Mouse (Mus musculus) urinary bladder, postnatal 4 days (tissue): ENCODE results near the gene Gm10638.
A peak's percentile ranks its signal among the peaks of the same experiment; 100 is the strongest.

ENCODE experiments used
- DNase-seq, 2 experiments: peaks; one replicate each; pipeline ENCODE4 v3.0.0; 2021 to 2022; ENCODE audit warnings: low spot score in 2 of 2

Gm10638 gene

GRCm38 (mm10) chr8:86745221-86745934 lies at the start of gene Gm10638, which contains the start of gene Siah1a:
TSS of gene Gm10638 (plus strand) at chr8:86745699.
TSS of gene Siah1a (minus strand) at chr8:86745934.
- peak; percentile 56 to 63 for DNase-seq

GRCm38 (mm10) chr8:86695703-86696102 lies 49.8 kb upstream of the Gm10638 start:
- no peak for DNase-seq

- DNase-seq: no peak
Measured at GRCm38 (mm10) chr8:86698811-86699421, 46.6 kb upstream of the Gm10638 start.

- DNase-seq: no peak
Measured at GRCm38 (mm10) chr8:86699471-86699870, 46.0 kb upstream of the Gm10638 start.

GRCm38 (mm10) chr8:86702453-86702852 lies 43.0 kb upstream of the Gm10638 start:
- no peak for DNase-seq

GRCm38 (mm10) chr8:86705317-86705716 lies 40.2 kb upstream of the Gm10638 start:
- DNase-seq: no peak

- no peak for DNase-seq
Measured at GRCm38 (mm10) chr8:86706756-86707155, 38.7 kb upstream of the Gm10638 start.

GRCm38 (mm10) chr8:86707873-86708272 lies 37.6 kb upstream of the Gm10638 start:
- no peak for DNase-seq

GRCm38 (mm10) chr8:86712594-86712993 lies 32.9 kb upstream of the Gm10638 start:
- DNase-seq: no peak

GRCm38 (mm10) chr8:86713407-86714188 lies 31.9 kb upstream of the Gm10638 start:
- no peak for DNase-seq

- DNase-seq: no peak
Measured at GRCm38 (mm10) chr8:86718332-86718994, 27.0 kb upstream of the Gm10638 start.

GRCm38 (mm10) chr8:86719368-86719767 lies 26.1 kb upstream of the Gm10638 start:
- no peak for DNase-seq

- DNase-seq: no peak
Measured at GRCm38 (mm10) chr8:86720756-86721459, 24.6 kb upstream of the Gm10638 start.

- DNase-seq: no peak
Measured at GRCm38 (mm10) chr8:86721490-86721889, 24.0 kb upstream of the Gm10638 start.

- DNase-seq: no peak
Measured at GRCm38 (mm10) chr8:86726959-86727358, 18.5 kb upstream of the Gm10638 start.

GRCm38 (mm10) chr8:86728224-86728950 lies 17.1 kb upstream of the Gm10638 start:
- DNase-seq: no peak

GRCm38 (mm10) chr8:86730303-86730702 lies 15.2 kb upstream of the Gm10638 start:
- no peak for DNase-seq

- DNase-seq: no peak
Measured at GRCm38 (mm10) chr8:86730860-86731259, 14.6 kb upstream of the Gm10638 start.

- DNase-seq: no peak
Measured at GRCm38 (mm10) chr8:86734171-86734570, 11.3 kb upstream of the Gm10638 start.

GRCm38 (mm10) chr8:86734954-86735353 lies 10.5 kb upstream of the Gm10638 start:
- no peak for DNase-seq
